Comparison of ENCODE assay signal across 10 mouse cellular contexts in genomic region chr9:124439403-124439847, GRCm38 (mm10). TPM values are rescaled to one million over a fixed set of nuclear protein-coding genes. Genes with fewer than 3 reads are reported as not detected.
A peak's percentile ranks its signal among the peaks of the same experiment; 100 is the strongest.
DNase-seq lines count a peak whose midpoint lies in the region; ATAC-seq lines count a peak whose summit lies in the region.
"Had no signal": no experiment of that assay in that cellular context is flagged by ENCODE, and none has a peak within 500 bp of the region (broad histone marks: within the 10 kb centered on the region; RNA-seq: fewer than 3 reads in every experiment).

No protein-coding gene starts in this region.

- no peak overlapping the region for H3K27ac ChIP-seq in limb, embryonic 11.5 days (replicated peaks; ENCODE audit: low read depth, low read length)
- no peak overlapping the region for H3K27ac ChIP-seq in limb, embryonic 10.5 days
- H3K27ac ChIP-seq in embryonic facial prominence, embryonic 15.5 days (replicated peaks) = no peak overlapping the region
- no peak overlapping the region for H3K27ac ChIP-seq in hindbrain, embryonic 15.5 days (replicated peaks)
- no peak overlapping the region for H3K27ac ChIP-seq in limb, embryonic 13.5 days
- no peak overlapping the region for H3K27ac ChIP-seq in midbrain, embryonic 16.5 days (ENCODE audit: low read length)
- H3K27ac ChIP-seq: macrophage had no signal

- H3K9ac ChIP-seq in limb, embryonic 11.5 days (ENCODE audit: low read length) = no peak overlapping the region
- H3K9ac ChIP-seq in embryonic facial prominence, embryonic 15.5 days = no peak overlapping the region
- H3K9ac ChIP-seq in hindbrain, embryonic 15.5 days = no peak overlapping the region
- no peak overlapping the region for H3K9ac ChIP-seq in limb, embryonic 13.5 days
- no peak overlapping the region for H3K9ac ChIP-seq in midbrain, embryonic 16.5 days (ENCODE audit: low read depth, low read length)

- no peaks in the 10 kb centered on the region for H3K4me1 ChIP-seq in limb, embryonic 11.5 days (ENCODE audit: control insufficient read depth, insufficient read depth, low read length)
- no peaks in the 10 kb centered on the region for H3K4me1 ChIP-seq in limb, embryonic 10.5 days
- no peaks in the 10 kb centered on the region for H3K4me1 ChIP-seq in embryonic facial prominence, embryonic 15.5 days
- H3K4me1 ChIP-seq in hindbrain, embryonic 15.5 days (replicated peaks) = no peaks in the 10 kb centered on the region
- H3K4me1 ChIP-seq in limb, embryonic 13.5 days = no peaks in the 10 kb centered on the region
- no peaks in the 10 kb centered on the region for H3K4me1 ChIP-seq in midbrain, embryonic 16.5 days (ENCODE audit: control insufficient read depth, insufficient read depth, low read length)

- DNase-seq in limb, embryonic 11.5 days (ENCODE audit: low spot score) = peak; percentile 24
- DNase-seq in limb, embryonic 10.5 days (ENCODE audit: low spot score) = no peak
- DNase-seq in Muller cell, postnatal 12 days (ENCODE audit: inconsistent ontology term) = peak; percentile 0
- DNase-seq in thymus, postnatal 36 days = peak; percentile 13 to 60

- peak; percentile 71 for ATAC-seq in limb, embryonic 11.5 days (ENCODE audit: insufficient number of reproducible peaks, low FRiP score, low TSS enrichment, low read depth)
- ATAC-seq in embryonic facial prominence, embryonic 15.5 days (ENCODE audit: insufficient number of reproducible peaks, low FRiP score, low TSS enrichment, low read depth) = peak; percentile 40; the same call in 1 of the 2 replicates
- ATAC-seq in hindbrain, embryonic 15.5 days (ENCODE audit: low FRiP score, low read depth) = peak; percentile 79
- peak; percentile 52 for ATAC-seq in limb, embryonic 13.5 days (ENCODE audit: low FRiP score, low read depth)
- peak; percentile 73 for ATAC-seq in midbrain, embryonic 16.5 days

- H3K4me3 ChIP-seq in limb, embryonic 11.5 days (ENCODE audit: low read depth, low read length) = no peak overlapping the region
- no peak overlapping the region for H3K4me3 ChIP-seq in limb, embryonic 10.5 days
- H3K4me3 ChIP-seq in embryonic facial prominence, embryonic 15.5 days (replicated peaks) = no peak overlapping the region
- no peak overlapping the region for H3K4me3 ChIP-seq in hindbrain, embryonic 15.5 days
- no peak overlapping the region for H3K4me3 ChIP-seq in limb, embryonic 13.5 days
- no peak overlapping the region for H3K4me3 ChIP-seq in midbrain, embryonic 16.5 days (ENCODE audit: low read depth, low read length)

- 91% methylated on average over 13 of the region's 13 CpGs for WGBS in limb, embryonic 11.5 days
- 92% methylated on average over 13 of the region's 13 CpGs for WGBS in limb, embryonic 10.5 days
- 93% methylated on average over 13 of the region's 13 CpGs for WGBS in embryonic facial prominence, embryonic 15.5 days
- WGBS in hindbrain, embryonic 15.5 days = 95% methylated on average over 13 of the region's 13 CpGs
- WGBS in limb, embryonic 13.5 days = 92% methylated on average over 13 of the region's 13 CpGs
- 95% methylated on average over 13 of the region's 13 CpGs for WGBS in midbrain, embryonic 16.5 days

- H3K4me2 ChIP-seq in limb, embryonic 11.5 days (ENCODE audit: low read depth, severe bottlenecking) = no peak overlapping the region
- H3K4me2 ChIP-seq in embryonic facial prominence, embryonic 15.5 days (replicated peaks) = no peak overlapping the region
- no peak overlapping the region for H3K4me2 ChIP-seq in hindbrain, embryonic 15.5 days
- no peak overlapping the region for H3K4me2 ChIP-seq in limb, embryonic 13.5 days (replicated peaks)
- no peak overlapping the region for H3K4me2 ChIP-seq in midbrain, embryonic 16.5 days (ENCODE audit: low read length)

- H3K27me3 ChIP-seq in limb, embryonic 11.5 days (ENCODE audit: control insufficient read depth, insufficient read depth, low read length) = no peaks in the 10 kb centered on the region
- no peaks in the 10 kb centered on the region for H3K27me3 ChIP-seq in limb, embryonic 10.5 days (ENCODE audit: low read depth, poor library complexity, severe bottlenecking)
- H3K27me3 ChIP-seq in embryonic facial prominence, embryonic 15.5 days = no peaks in the 10 kb centered on the region
- H3K27me3 ChIP-seq in hindbrain, embryonic 15.5 days = no peaks in the 10 kb centered on the region
- no peaks in the 10 kb centered on the region for H3K27me3 ChIP-seq in limb, embryonic 13.5 days
- no peaks in the 10 kb centered on the region for H3K27me3 ChIP-seq in midbrain, embryonic 16.5 days (ENCODE audit: control insufficient read depth, insufficient read depth, low read depth, low read length)

- peaks cover 17% of the 10 kb centered on the region; the same call in 1 of the 2 replicates for H3K9me3 ChIP-seq in limb, embryonic 11.5 days (ENCODE audit: control insufficient read depth, low read length)
- peaks cover 10% of the 10 kb centered on the region; the same call in 1 of the 2 replicates for H3K9me3 ChIP-seq in limb, embryonic 10.5 days (replicated peaks)
- H3K9me3 ChIP-seq in embryonic facial prominence, embryonic 15.5 days (replicated peaks) = peaks cover 32% of the 10 kb centered on the region
- H3K9me3 ChIP-seq in hindbrain, embryonic 15.5 days = peaks cover 10% of the 10 kb centered on the region; the same call in 1 of the 2 replicates
- H3K9me3 ChIP-seq in limb, embryonic 13.5 days = peaks cover 36% of the 10 kb centered on the region
- peaks cover 27% of the 10 kb centered on the region for H3K9me3 ChIP-seq in midbrain, embryonic 16.5 days (replicated peaks; ENCODE audit: control insufficient read depth, low read length, poor library complexity, severe bottlenecking)

- peaks cover 31% of the 10 kb centered on the region for H3K36me3 ChIP-seq in limb, embryonic 11.5 days (ENCODE audit: control insufficient read depth, insufficient read depth, low read length)
- H3K36me3 ChIP-seq in limb, embryonic 10.5 days = peaks cover 38% of the 10 kb centered on the region
- peaks cover 36% of the 10 kb centered on the region for H3K36me3 ChIP-seq in embryonic facial prominence, embryonic 15.5 days
- peaks cover 33% of the 10 kb centered on the region for H3K36me3 ChIP-seq in hindbrain, embryonic 15.5 days
- H3K36me3 ChIP-seq in limb, embryonic 13.5 days = peaks cover 38% of the 10 kb centered on the region
- peaks cover 32% of the 10 kb centered on the region for H3K36me3 ChIP-seq in midbrain, embryonic 16.5 days (ENCODE audit: control insufficient read depth, insufficient read depth, low read length)

RNA-seq across cellular contexts. Expression of gene Ppp2r3d, which starts 37.3 kb away (rescaled TPM):
- 97.9 and 99.4 TPM in 2 replicates for polyA plus RNA-seq in limb, embryonic 11.5 days (2014; fragmentation: Nextera tagmentation; extraction: Ambion mirVana)
- 113 and 131 TPM in 2 replicates for polyA plus RNA-seq in limb, embryonic 10.5 days (2016; fragmentation: Nextera tagmentation; extraction: Ambion mirVana)
- polyA plus RNA-seq in embryonic facial prominence, embryonic 15.5 days (2015; fragmentation: Nextera tagmentation; extraction: Ambion mirVana) = 144 and 153 TPM in 2 replicates
- polyA plus RNA-seq in hindbrain, embryonic 15.5 days (2015; fragmentation: Nextera tagmentation; extraction: Ambion mirVana) = 152 and 180 TPM in 2 replicates
- polyA plus RNA-seq in limb, embryonic 13.5 days (2015; fragmentation: Nextera tagmentation; extraction: Ambion mirVana) = 119 and 136 TPM in 2 replicates
- 137 and 147 TPM in 2 replicates for polyA plus RNA-seq in midbrain, embryonic 16.5 days (2015; fragmentation: Nextera tagmentation; extraction: Ambion mirVana)

RNA-seq across cellular contexts. Expression of gene Gm21836, which starts 54.2 kb away (rescaled TPM):
- not detected in 2 replicates for polyA plus RNA-seq in limb, embryonic 11.5 days (2014; fragmentation: Nextera tagmentation; extraction: Ambion mirVana)
- not detected in 2 replicates for polyA plus RNA-seq in limb, embryonic 10.5 days (2016; fragmentation: Nextera tagmentation; extraction: Ambion mirVana)
- not detected in 2 replicates for polyA plus RNA-seq in embryonic facial prominence, embryonic 15.5 days (2015; fragmentation: Nextera tagmentation; extraction: Ambion mirVana)
- polyA plus RNA-seq in hindbrain, embryonic 15.5 days (2015; fragmentation: Nextera tagmentation; extraction: Ambion mirVana) = not detected in 2 replicates
- polyA plus RNA-seq in limb, embryonic 13.5 days (2015; fragmentation: Nextera tagmentation; extraction: Ambion mirVana) = not detected in 2 replicates
- not detected in 2 replicates for polyA plus RNA-seq in midbrain, embryonic 16.5 days (2015; fragmentation: Nextera tagmentation; extraction: Ambion mirVana)
- polyA plus RNA-seq: cortical plate, adult 2 months; macrophage had no signal
